Mouse (Mus musculus): Measurements from ENCODE around the gene Ncam1. TPM values are rescaled to one million over a fixed set of nuclear protein-coding genes. Genes with fewer than 3 reads are reported as not detected.

Gene Ncam1
- polyA plus RNA-seq, 1 experiment: 0.31 TPM

DNA sequence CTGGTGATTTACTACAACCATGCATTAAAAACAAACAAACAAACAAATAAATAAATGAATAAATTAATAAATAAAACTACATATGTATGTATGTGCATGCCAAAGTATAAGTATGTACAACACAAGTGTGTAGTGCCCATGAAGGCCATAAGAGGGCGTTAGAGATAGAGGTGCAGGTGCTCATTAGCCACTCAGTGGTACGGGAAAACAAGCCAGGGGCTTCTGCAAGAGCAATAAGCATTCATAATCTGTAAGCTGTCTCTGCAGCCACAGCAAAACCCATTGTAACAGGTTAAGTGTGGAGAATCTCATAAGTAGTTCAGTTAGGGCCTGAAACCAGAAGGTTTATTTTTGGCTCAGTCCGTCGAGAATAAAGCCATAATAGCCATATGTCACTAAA, 41.1 kb downstream of the Ncam1 start:
- no peaks in the 10 kb centered on the region for H3K36me3 ChIP-seq (replicated peaks; ENCODE audit: low read length)
- H3K9me3 ChIP-seq: no peaks in the 10 kb centered on the region
- no peak for TF ChIP-seq GATA1 (IDR thresholded peaks at IDR 0.05; ENCODE audit: borderline replicate concordance, low read length)
- H3K4me1 ChIP-seq: no peaks in the 10 kb centered on the region
- H3K4me3 ChIP-seq (replicated peaks): no peak overlapping the region
- no peaks in the 10 kb centered on the region for H3K27me3 ChIP-seq (replicated peaks)

DNA sequence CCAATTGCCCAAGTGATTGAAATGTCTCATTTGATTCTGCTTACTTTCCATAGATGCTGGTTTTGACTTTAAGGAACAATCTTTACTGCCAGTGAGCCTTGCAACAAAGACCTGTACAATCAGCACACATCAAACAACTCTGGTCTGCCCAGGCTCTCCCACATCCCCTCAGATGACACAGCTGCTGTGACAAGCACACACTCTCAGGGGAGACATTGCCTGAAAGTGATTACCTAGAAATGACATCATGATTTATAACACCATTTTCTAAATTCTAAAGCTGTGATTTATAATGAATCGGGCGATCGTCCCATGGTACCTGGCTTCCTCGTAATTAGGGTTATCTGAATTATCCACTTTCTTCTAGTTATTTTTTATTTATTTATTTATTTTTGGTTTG, 42.0 kb downstream of the Ncam1 start:
- Histone ChIP-seq H3K9me3 (no peaks in the 10 kb centered on the region), H3K4me3 (replicated peaks) (no peak overlapping the region), H3K36me3 (replicated peaks; ENCODE audit: low read length) (no peaks in the 10 kb centered on the region), H3K27me3 (replicated peaks) (no peaks in the 10 kb centered on the region), H3K4me1 (no peaks in the 10 kb centered on the region)
- TF ChIP-seq FLI1 (IDR thresholded peaks at IDR 0.05; ENCODE audit: low read length): no peak
- TF ChIP-seq GATA1 (IDR thresholded peaks at IDR 0.05; ENCODE audit: borderline replicate concordance, low read length): no peak

DNA sequence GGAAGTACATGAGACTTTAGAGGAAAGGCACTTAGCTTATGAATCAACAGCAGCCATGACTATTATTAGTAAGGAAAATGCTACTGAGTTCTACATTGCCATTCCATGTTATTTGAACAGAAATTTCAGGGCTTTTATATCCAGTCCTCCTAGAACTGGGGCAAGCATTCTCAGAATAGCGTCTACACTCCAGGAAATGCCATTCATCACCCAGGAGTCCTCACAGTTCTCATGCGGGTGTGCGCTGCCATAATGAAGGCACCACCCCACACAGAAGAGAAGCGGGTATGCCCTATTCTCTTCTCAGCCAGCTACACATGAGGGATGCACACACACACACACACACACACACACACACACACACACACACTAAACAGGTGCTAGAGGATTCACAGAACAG, 43.5 kb downstream of the Ncam1 start:
- H3K36me3 ChIP-seq (replicated peaks; ENCODE audit: low read length): no peaks in the 10 kb centered on the region
- no peaks in the 10 kb centered on the region for H3K27me3 ChIP-seq (replicated peaks)
- H3K4me3 ChIP-seq (replicated peaks): no peak overlapping the region
- TF ChIP-seq GATA1 (IDR thresholded peaks at IDR 0.05; ENCODE audit: borderline replicate concordance, low read length) (no peak), FLI1 (IDR thresholded peaks at IDR 0.05; ENCODE audit: low read length) (no peak)
- H3K9me3 ChIP-seq: 0 out of 2 replicates have a peak, but pooled peaks cover 3% of the 10 kb centered on the region
- no peaks in the 10 kb centered on the region for H3K4me1 ChIP-seq

DNA sequence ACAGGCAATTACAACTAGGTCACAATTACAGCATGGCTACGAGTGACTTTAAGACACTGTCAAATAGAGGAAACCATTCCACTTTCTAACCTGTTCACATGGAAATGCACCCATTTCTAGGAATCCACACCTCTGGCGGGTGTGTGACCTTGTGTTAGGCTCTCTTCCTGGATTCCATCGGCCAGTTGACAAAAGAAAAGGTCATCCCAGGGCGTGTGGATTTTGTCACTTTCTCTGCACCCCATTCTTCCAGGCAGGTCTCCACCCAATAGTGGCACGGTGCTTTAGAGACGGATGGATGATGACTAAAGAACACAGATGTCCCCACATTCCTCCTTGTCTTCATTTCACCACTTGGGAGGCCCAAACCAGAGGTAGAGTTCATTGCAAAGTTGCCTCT, 47.3 kb downstream of the Ncam1 start:
- Histone ChIP-seq H3K4me3 (replicated peaks) (no peak overlapping the region), H3K4me1 (no peaks in the 10 kb centered on the region), H3K27me3 (replicated peaks) (no peaks in the 10 kb centered on the region), H3K36me3 (replicated peaks; ENCODE audit: low read length) (no peaks in the 10 kb centered on the region), H3K9me3 (0 out of 2 replicates have a peak, but pooled peaks cover 3% of the 10 kb centered on the region)
- TF ChIP-seq FLI1 (IDR thresholded peaks at IDR 0.05; ENCODE audit: low read length) (no peak), GATA1 (IDR thresholded peaks at IDR 0.05; ENCODE audit: borderline replicate concordance, low read length) (no peak)

DNA sequence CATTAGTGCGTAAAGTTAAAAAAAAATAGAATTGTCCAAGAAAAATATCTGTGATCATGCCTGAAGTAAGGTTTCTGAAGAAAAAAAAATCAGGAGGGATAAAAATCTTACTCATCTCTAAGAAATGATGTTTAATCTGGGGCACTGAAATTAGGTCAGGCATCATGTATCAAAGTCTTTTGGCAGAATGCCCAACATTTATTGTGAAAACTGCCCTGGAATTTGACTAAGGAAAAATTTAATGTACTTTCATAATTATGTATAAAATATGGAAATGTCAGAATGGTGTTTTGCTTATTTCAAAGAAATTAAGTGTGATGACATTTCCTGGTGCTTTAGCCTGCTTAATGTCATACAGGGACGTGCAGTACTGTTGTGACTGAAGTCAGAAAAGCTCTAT, 52.5 kb downstream of the Ncam1 start:
- no peaks in the 10 kb centered on the region for H3K27me3 ChIP-seq (replicated peaks)
- no peaks in the 10 kb centered on the region for H3K9me3 ChIP-seq
- TF ChIP-seq GATA1 (IDR thresholded peaks at IDR 0.05; ENCODE audit: borderline replicate concordance, low read length): no peak
- no peak for TF ChIP-seq FLI1 (IDR thresholded peaks at IDR 0.05; ENCODE audit: low read length)
- no peaks in the 10 kb centered on the region for H3K4me1 ChIP-seq
- no peak overlapping the region for H3K4me3 ChIP-seq (replicated peaks)
- no peaks in the 10 kb centered on the region for H3K36me3 ChIP-seq (replicated peaks; ENCODE audit: low read length)

DNA sequence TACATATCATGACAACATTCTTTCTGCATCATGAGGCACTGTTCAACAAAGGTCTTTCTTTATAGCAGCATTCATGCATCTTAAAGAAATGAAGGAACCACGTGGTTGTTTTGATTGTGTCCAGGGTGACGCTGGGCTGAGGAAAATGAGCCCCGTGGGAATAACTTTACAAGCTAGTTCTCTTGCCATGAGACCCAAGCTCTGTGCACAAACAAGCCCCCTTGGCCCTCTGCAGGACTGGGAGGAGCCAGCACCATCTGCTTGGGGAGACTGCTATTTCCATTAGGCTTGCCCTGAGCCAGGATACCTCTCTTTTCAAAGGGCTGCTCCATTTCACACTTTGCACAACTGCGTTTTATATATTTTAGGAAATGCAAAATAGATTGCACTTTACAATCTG, 53.0 kb downstream of the Ncam1 start:
- Histone ChIP-seq H3K9me3 (no peaks in the 10 kb centered on the region), H3K4me1 (no peaks in the 10 kb centered on the region), H3K36me3 (replicated peaks; ENCODE audit: low read length) (no peaks in the 10 kb centered on the region), H3K4me3 (replicated peaks) (no peak overlapping the region), H3K27me3 (replicated peaks) (no peaks in the 10 kb centered on the region)
- TF ChIP-seq FLI1 (IDR thresholded peaks at IDR 0.05; ENCODE audit: low read length) (no peak), GATA1 (IDR thresholded peaks at IDR 0.05; ENCODE audit: borderline replicate concordance, low read length) (no peak)

DNA sequence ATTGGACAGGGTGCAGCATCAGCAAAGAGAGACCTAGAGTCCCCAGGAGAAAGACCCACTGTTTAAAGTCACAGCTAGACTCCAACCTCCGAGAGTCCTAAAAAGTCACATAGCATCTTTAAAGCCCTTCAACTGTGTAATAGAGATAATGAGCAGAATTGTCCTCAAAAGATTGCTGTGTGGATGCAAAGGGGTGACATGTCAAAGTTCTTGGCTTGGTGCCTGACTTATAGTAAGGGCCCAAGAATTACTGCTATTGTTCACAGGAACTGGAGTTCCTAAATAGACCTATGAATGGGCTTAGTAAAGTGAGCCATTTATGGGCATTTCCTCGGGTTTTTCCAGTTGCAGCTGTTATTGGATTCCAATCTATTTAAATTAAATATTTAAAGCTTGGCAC, 54.4 kb downstream of the Ncam1 start:
- no peaks in the 10 kb centered on the region for H3K4me1 ChIP-seq
- no peaks in the 10 kb centered on the region for H3K9me3 ChIP-seq
- no peaks in the 10 kb centered on the region for H3K27me3 ChIP-seq (replicated peaks)
- no peak overlapping the region for H3K4me3 ChIP-seq (replicated peaks)
- no peak for TF ChIP-seq FLI1 (IDR thresholded peaks at IDR 0.05; ENCODE audit: low read length)
- TF ChIP-seq GATA1 (IDR thresholded peaks at IDR 0.05; ENCODE audit: borderline replicate concordance, low read length): no peak
- no peaks in the 10 kb centered on the region for H3K36me3 ChIP-seq (replicated peaks; ENCODE audit: low read length)

DNA sequence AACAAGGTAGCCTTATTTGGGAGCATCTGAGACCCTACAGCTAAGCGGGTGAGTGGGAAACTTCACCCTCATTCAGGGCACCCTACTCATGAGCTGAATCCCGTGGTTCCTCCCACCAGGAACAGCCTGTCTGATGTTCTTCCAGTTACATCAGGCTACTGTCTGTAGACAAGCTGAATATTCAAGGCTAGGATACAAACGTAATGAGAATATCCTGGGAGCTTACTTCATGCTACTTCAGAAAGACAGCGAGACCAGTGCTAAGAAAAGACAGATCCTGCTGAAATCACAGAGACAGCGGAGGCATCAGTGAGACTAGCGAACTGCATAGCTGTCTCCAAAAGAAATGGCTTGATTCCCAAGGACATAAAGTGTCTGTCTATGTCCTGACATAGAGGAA, 58.8 kb downstream of the Ncam1 start:
- Histone ChIP-seq H3K36me3 (replicated peaks; ENCODE audit: low read length) (no peaks in the 10 kb centered on the region), H3K4me3 (replicated peaks) (no peak overlapping the region), H3K4me1 (no peaks in the 10 kb centered on the region), H3K27me3 (replicated peaks) (no peaks in the 10 kb centered on the region), H3K9me3 (no peaks in the 10 kb centered on the region)
- TF ChIP-seq FLI1 (IDR thresholded peaks at IDR 0.05; ENCODE audit: low read length): no peak
- no peak for TF ChIP-seq GATA1 (IDR thresholded peaks at IDR 0.05; ENCODE audit: borderline replicate concordance, low read length)

DNA sequence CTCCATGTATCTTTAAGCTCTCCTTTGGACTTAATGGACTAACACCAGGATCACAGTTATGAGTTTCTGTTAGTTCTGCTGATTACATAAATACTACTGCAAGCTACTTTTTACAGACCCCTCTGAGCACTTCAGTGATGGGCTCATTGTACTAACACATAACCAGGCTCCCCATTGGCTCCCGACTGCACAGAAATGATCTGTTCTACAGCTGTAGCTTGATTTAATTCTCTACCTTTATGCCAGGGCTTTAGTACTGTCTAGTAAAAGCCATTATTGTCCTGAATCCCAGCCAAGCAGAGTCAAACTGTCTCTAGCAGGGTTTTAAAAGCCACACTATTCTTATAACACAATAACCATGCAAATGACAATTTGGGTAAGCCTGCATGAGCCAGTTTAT, 60.2 kb downstream of the Ncam1 start:
- H3K4me1 ChIP-seq: no peaks in the 10 kb centered on the region
- no peaks in the 10 kb centered on the region for H3K27me3 ChIP-seq (replicated peaks)
- H3K4me3 ChIP-seq (replicated peaks): no peak overlapping the region
- no peaks in the 10 kb centered on the region for H3K36me3 ChIP-seq (replicated peaks; ENCODE audit: low read length)
- no peaks in the 10 kb centered on the region for H3K9me3 ChIP-seq
- no peak for TF ChIP-seq FLI1 (IDR thresholded peaks at IDR 0.05; ENCODE audit: low read length)
- no peak for TF ChIP-seq GATA1 (IDR thresholded peaks at IDR 0.05; ENCODE audit: borderline replicate concordance, low read length)

DNA sequence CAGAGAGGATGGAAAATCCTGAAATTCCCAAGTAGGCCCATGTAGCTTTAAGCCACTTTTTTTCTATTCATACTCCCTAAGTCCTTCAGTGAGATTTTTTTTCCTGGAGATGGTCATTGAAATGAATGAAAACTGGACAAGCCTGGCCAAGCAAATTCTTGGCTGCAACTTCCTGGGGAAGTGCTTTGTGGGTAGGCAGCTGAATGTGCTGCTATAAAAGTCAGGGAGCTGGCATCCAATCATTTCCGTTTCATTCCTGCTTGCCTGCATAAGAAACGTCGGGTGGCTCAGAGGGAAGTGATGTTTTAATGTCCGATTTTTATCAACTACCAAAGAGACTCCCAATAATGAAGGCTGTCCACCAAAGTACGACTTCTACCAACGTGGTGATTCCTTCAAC, 61.6 kb downstream of the Ncam1 start:
- no peaks in the 10 kb centered on the region for H3K27me3 ChIP-seq (replicated peaks)
- TF ChIP-seq GATA1 (IDR thresholded peaks at IDR 0.05; ENCODE audit: borderline replicate concordance, low read length) (no peak), FLI1 (IDR thresholded peaks at IDR 0.05; ENCODE audit: low read length) (no peak)
- H3K9me3 ChIP-seq: no peaks in the 10 kb centered on the region
- no peaks in the 10 kb centered on the region for H3K4me1 ChIP-seq
- no peak overlapping the region for H3K4me3 ChIP-seq (replicated peaks)
- no peaks in the 10 kb centered on the region for H3K36me3 ChIP-seq (replicated peaks; ENCODE audit: low read length)

DNA sequence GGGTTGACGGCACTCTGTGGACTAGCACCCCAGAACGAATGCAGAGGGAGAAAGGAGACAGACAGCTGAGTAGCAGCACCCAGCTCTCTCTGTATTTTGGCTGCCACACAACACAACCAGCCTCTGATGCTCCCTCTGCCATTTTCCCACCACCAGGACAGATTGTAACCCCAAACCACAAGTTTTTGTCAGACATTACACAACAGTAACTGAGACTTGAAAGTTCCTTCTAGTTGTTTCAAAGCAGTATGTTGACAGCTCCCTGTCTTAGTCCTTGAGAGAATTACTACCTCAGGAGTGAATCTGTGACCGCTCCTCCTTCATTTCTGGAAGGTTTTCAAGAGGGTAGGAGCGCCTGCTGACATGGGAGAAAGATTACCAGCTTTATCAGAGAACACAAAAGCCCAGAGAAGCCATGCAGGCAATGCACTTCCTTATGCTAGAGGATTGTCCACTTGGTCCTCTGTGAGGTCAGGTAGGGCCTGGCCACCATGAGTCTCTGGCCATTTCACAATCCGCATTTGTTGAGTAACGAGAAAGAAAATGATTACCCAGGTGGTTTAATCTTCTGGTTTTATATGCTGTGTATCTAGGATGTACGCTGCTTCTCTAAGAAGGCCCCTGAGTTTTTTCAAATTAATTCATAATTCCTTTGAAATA, 64.2 kb downstream of the Ncam1 start:
- Histone ChIP-seq H3K4me1 (no peaks in the 10 kb centered on the region), H3K27me3 (replicated peaks) (no peaks in the 10 kb centered on the region), H3K9me3 (no peaks in the 10 kb centered on the region), H3K4me3 (replicated peaks) (no peak overlapping the region), H3K36me3 (replicated peaks; ENCODE audit: low read length) (no peaks in the 10 kb centered on the region)
- TF ChIP-seq GATA1 (IDR thresholded peaks at IDR 0.05; ENCODE audit: borderline replicate concordance, low read length) (no peak), FLI1 (IDR thresholded peaks at IDR 0.05; ENCODE audit: low read length) (no peak)

All from megakaryocyte, embryonic 14.5 days (primary cell).